Mouse (Mus musculus): ENCODE results near the gene Rpl4.
"Not testable (repeated sequence)": the region's sequence is repeated elsewhere in the genome, so short reads cannot be mapped to it uniquely, and the experiment has no call there.

- TF ChIP-seq CTCF (IDR thresholded peaks at IDR 0.05; ENCODE audit: low read depth, low read length); POLR2A (IDR thresholded peaks at IDR 0.05; ENCODE audit: borderline replicate concordance, low read depth, low read length): not testable (repeated sequence)
These were observed 25.7 kb downstream of the Rpl4 start for GRCm38 (mm10) chr9:64198763-64199418.

Data from bone marrow macrophage, adult 2 months (primary cell).